Mouse (Mus musculus): ENCODE data around the gene Psmb5. TPM values are rescaled to one million over a fixed set of nuclear protein-coding genes. Genes with fewer than 3 reads are reported as not detected.
A peak's percentile ranks its signal among the peaks of the same experiment; 100 is the strongest.

Psmb5 gene
- polyA plus RNA-seq, 1 experiment from 2014 or later = 445 TPM

GRCm38 (mm10) chr14:54578063-54578462 lies 39.8 kb downstream of the Psmb5 start:
- no peaks in the 10 kb centered on the region for H3K9me3 ChIP-seq
- peak overlapping the region; percentile 31; the same call in 1 of the 2 replicates for H3K9ac ChIP-seq
- ATAC-seq (replicated peaks) = no peak
- peaks cover 25% of the 10 kb centered on the region for H3K27me3 ChIP-seq (replicated peaks)
- WGBS = 2% methylated on average over 10 of the region's 10 CpGs
- peaks cover 43% of the 10 kb centered on the region for H3K4me1 ChIP-seq
- H3K36me3 ChIP-seq (replicated peaks) = no peaks in the 10 kb centered on the region
- H3K4me2 ChIP-seq = peak overlapping the region; percentile 93
- H3K27ac ChIP-seq = peak overlapping the region; percentile 71; the same call in 1 of the 2 replicates
- peak overlapping the region; percentile 57 for H3K4me3 ChIP-seq

GRCm38 (mm10) chr14:54577089-54577982 lies 40.5 kb downstream of the Psmb5 start, which contains the start of gene Ajuba:
Ajuba (minus strand) TSS chr14:54577558.
- peak; percentile 59 for ATAC-seq (replicated peaks)
- peak within 1 kb of the TSS; percentile 57 for H3K4me3 ChIP-seq
- H3K9ac ChIP-seq = peak within 1 kb of the TSS; percentile 31

GRCm38 (mm10) chr14:54576241-54577088 lies 41.4 kb downstream of the Psmb5 start:
- peak; percentile 10; the same call in 1 of the 2 replicates for ATAC-seq (replicated peaks)
- peaks cover 25% of the 10 kb centered on the region for H3K27me3 ChIP-seq (replicated peaks)

More at GRCm38 (mm10) chr14:54577089-54577982, 40.5 kb downstream of the Psmb5 start, which contains the start of gene Ajuba:
- peak within 1 kb of the TSS; percentile 93 for H3K4me2 ChIP-seq
- WGBS = under 1% methylated on average over 66 of the region's 66 CpGs
- peak within 1 kb of the TSS; percentile 71 for H3K27ac ChIP-seq
- H3K9me3 ChIP-seq = no peaks in the 10 kb centered on the region
- H3K36me3 ChIP-seq (replicated peaks) = no peaks in the 10 kb centered on the region
- peaks cover 47% of the 10 kb centered on the region for H3K4me1 ChIP-seq
- H3K27me3 ChIP-seq (replicated peaks) = peaks cover 25% of the 10 kb centered on the region

GRCm38 (mm10) chr14:54575631-54576030 lies 42.2 kb downstream of the Psmb5 start:
- Histone ChIP-seq H3K36me3 (replicated peaks) (no peaks in the 10 kb centered on the region), H3K4me1 (peaks cover 47% of the 10 kb centered on the region), H3K27me3 (replicated peaks) (peaks cover 25% of the 10 kb centered on the region), H3K9me3 (no peaks in the 10 kb centered on the region), H3K4me2 (peak overlapping the region; percentile 93), H3K9ac (peak overlapping the region; percentile 31; the same call in 1 of the 2 replicates), H3K4me3 (peak overlapping the region; percentile 57), H3K27ac (no peak overlapping the region)
- WGBS = under 1% methylated on average over 39 of the region's 39 CpGs
- ATAC-seq (replicated peaks) = no peak

More at GRCm38 (mm10) chr14:54576241-54577088, 41.4 kb downstream of the Psmb5 start:
- Histone ChIP-seq H3K4me1 (peaks cover 47% of the 10 kb centered on the region), H3K4me3 (peak overlapping the region; percentile 57), H3K27ac (peak overlapping the region; percentile 71), H3K4me2 (peak overlapping the region; percentile 93), H3K36me3 (replicated peaks) (no peaks in the 10 kb centered on the region), H3K9me3 (no peaks in the 10 kb centered on the region), H3K9ac (peak overlapping the region; percentile 31)
- under 1% methylated on average over 84 of the region's 84 CpGs for WGBS

- no peak for ATAC-seq (replicated peaks)
- WGBS = 6% methylated on average over 8 of the region's 8 CpGs
- peaks cover 47% of the 10 kb centered on the region for H3K4me1 ChIP-seq
- H3K4me3 ChIP-seq = peak overlapping the region; percentile 57
- H3K27me3 ChIP-seq (replicated peaks) = peaks cover 25% of the 10 kb centered on the region
- no peaks in the 10 kb centered on the region for H3K36me3 ChIP-seq (replicated peaks)
- 0 out of 2 replicates have a peak overlapping the region, but pooled peaks have one; percentile 31 for H3K9ac ChIP-seq
- H3K27ac ChIP-seq = no peak overlapping the region
- no peaks in the 10 kb centered on the region for H3K9me3 ChIP-seq
- peak overlapping the region; percentile 93 for H3K4me2 ChIP-seq
Observed at GRCm38 (mm10) chr14:54575031-54575430, 42.8 kb downstream of the Psmb5 start.

- Histone ChIP-seq H3K4me1 (peaks cover 47% of the 10 kb centered on the region), H3K4me3 (peak overlapping the region; percentile 5; the same call in 1 of the 2 replicates)
Observed at GRCm38 (mm10) chr14:54574253-54574652, 43.6 kb downstream of the Psmb5 start.

GRCm38 (mm10) chr14:54572790-54573736 lies 44.8 kb downstream of the Psmb5 start:
- 4% methylated on average over 14 of the region's 14 CpGs for WGBS
- Histone ChIP-seq H3K36me3 (replicated peaks) (no peaks in the 10 kb centered on the region), H3K9me3 (no peaks in the 10 kb centered on the region), H3K27me3 (replicated peaks) (peaks cover 25% of the 10 kb centered on the region), H3K4me2 (peak overlapping the region; percentile 93), H3K27ac (no peak overlapping the region), H3K4me1 (peaks cover 41% of the 10 kb centered on the region), H3K9ac (no peak overlapping the region), H3K4me3 (0 out of 2 replicates have a peak overlapping the region, but pooled peaks have one; percentile 1)
- ATAC-seq (replicated peaks) = peak; percentile 21; the same call in 1 of the 2 replicates

More at GRCm38 (mm10) chr14:54574253-54574652, 43.6 kb downstream of the Psmb5 start:
- no peak for ATAC-seq (replicated peaks)
- Histone ChIP-seq H3K36me3 (replicated peaks) (no peaks in the 10 kb centered on the region), H3K4me2 (peak overlapping the region; percentile 93), H3K27me3 (replicated peaks) (peaks cover 25% of the 10 kb centered on the region), H3K9me3 (no peaks in the 10 kb centered on the region), H3K9ac (no peak overlapping the region), H3K27ac (no peak overlapping the region)
- 5% methylated on average over 4 of the region's 4 CpGs for WGBS

- Histone ChIP-seq H3K9me3 (no peaks in the 10 kb centered on the region), H3K27ac (no peak overlapping the region), H3K36me3 (replicated peaks) (no peaks in the 10 kb centered on the region), H3K27me3 (replicated peaks) (peaks cover 21% of the 10 kb centered on the region), H3K9ac (no peak overlapping the region), H3K4me2 (no peak overlapping the region), H3K4me3 (no peak overlapping the region), H3K4me1 (peaks cover 32% of the 10 kb centered on the region)
- ATAC-seq (replicated peaks) = no peak
- 36% methylated on average over 4 of the region's 4 CpGs for WGBS
Observed at GRCm38 (mm10) chr14:54572122-54572521, 45.7 kb downstream of the Psmb5 start.

- no peak overlapping the region for H3K4me2 ChIP-seq
- peaks cover 11% of the 10 kb centered on the region for H3K4me1 ChIP-seq
- no peaks in the 10 kb centered on the region for H3K9me3 ChIP-seq
- H3K9ac ChIP-seq = no peak overlapping the region
- H3K36me3 ChIP-seq (replicated peaks) = no peaks in the 10 kb centered on the region
- H3K27me3 ChIP-seq (replicated peaks) = peaks cover 5% of the 10 kb centered on the region; the same call in 1 of the 2 replicates
- 0 out of 2 replicates have a peak, but pooled peaks have one; percentile 14 for ATAC-seq (replicated peaks)
- H3K4me3 ChIP-seq = no peak overlapping the region
- no peak overlapping the region for H3K27ac ChIP-seq
- WGBS = 62% methylated on average over 17 of the region's 17 CpGs
Observed at GRCm38 (mm10) chr14:54569451-54570392, 48.1 kb downstream of the Psmb5 start.

GRCm38 (mm10) chr14:54568694-54569414 lies 49.0 kb downstream of the Psmb5 start:
- no peak overlapping the region for H3K4me3 ChIP-seq
- H3K27me3 ChIP-seq (replicated peaks) = 0 out of 2 replicates have a peak, but pooled peaks cover 5% of the 10 kb centered on the region
- peaks cover 11% of the 10 kb centered on the region for H3K4me1 ChIP-seq
- H3K36me3 ChIP-seq (replicated peaks) = no peaks in the 10 kb centered on the region
- H3K4me2 ChIP-seq = no peak overlapping the region
- ATAC-seq (replicated peaks) = no peak
- H3K27ac ChIP-seq = no peak overlapping the region
- 73% methylated on average over 15 of the region's 15 CpGs for WGBS
- H3K9ac ChIP-seq = no peak overlapping the region
- H3K9me3 ChIP-seq = no peaks in the 10 kb centered on the region
